Mouse (Mus musculus): ENCODE results near the gene Slc4a5.
"Not testable (repeated sequence)": the region's sequence is repeated elsewhere in the genome, so short reads cannot be mapped to it uniquely, and the experiment has no call there.

The Slc4a5 gene

GRCm38 (mm10) chr6:83309017-83309416 is 89.4 kb downstream of the Slc4a5 start:
- peak; percentile 61 for DNase-seq (ENCODE audit: low read depth, low spot score)

- DNase-seq (ENCODE audit: low read depth, low spot score), result no peak
These were observed 91.6 kb downstream of the Slc4a5 start for GRCm38 (mm10) chr6:83311206-83311605.

- DNase-seq (ENCODE audit: low read depth, low spot score), result peak; percentile 41
These were observed 92.4 kb downstream of the Slc4a5 start for GRCm38 (mm10) chr6:83312021-83312420.

- DNase-seq (ENCODE audit: low read depth, low spot score), result peak; percentile 76
These were observed 92.9 kb downstream of the Slc4a5 start for GRCm38 (mm10) chr6:83312514-83312913.

GRCm38 (mm10) chr6:83315293-83315692 is 95.7 kb downstream of the Slc4a5 start:
- no peak for DNase-seq (ENCODE audit: low read depth, low spot score)

GRCm38 (mm10) chr6:83316022-83316421 is 96.4 kb downstream of the Slc4a5 start:
- DNase-seq (ENCODE audit: low read depth, low spot score), result peak; percentile 19

- DNase-seq (ENCODE audit: low read depth, low spot score), result peak; percentile 94
These were observed 97.6 kb downstream of the Slc4a5 start for GRCm38 (mm10) chr6:83317108-83317741.

- DNase-seq (ENCODE audit: low read depth, low spot score), result peak; percentile 18
These were observed 102.3 kb downstream of the Slc4a5 start for GRCm38 (mm10) chr6:83321927-83322326.

GRCm38 (mm10) chr6:83322794-83323193 is 103.2 kb downstream of the Slc4a5 start:
- DNase-seq (ENCODE audit: low read depth, low spot score), result no peak

- no peak for DNase-seq (ENCODE audit: low read depth, low spot score)
These were observed 104.2 kb downstream of the Slc4a5 start for GRCm38 (mm10) chr6:83323652-83324419.

GRCm38 (mm10) chr6:83325525-83326393 is 106.1 kb downstream of the Slc4a5 start, which contains the start of the genes Mthfd2 and Mob1a:
Mthfd2 (minus strand) TSS chr6:83325908.
Mob1a (plus strand) TSS chr6:83326016.
- DNase-seq (ENCODE audit: low read depth, low spot score), result peak; percentile 97

GRCm38 (mm10) chr6:83326394-83326736 is 106.7 kb downstream of the Slc4a5 start:
- DNase-seq (ENCODE audit: low read depth, low spot score), result no peak

GRCm38 (mm10) chr6:83326761-83327160 is 107.1 kb downstream of the Slc4a5 start:
- DNase-seq (ENCODE audit: low read depth, low spot score), result no peak

- DNase-seq (ENCODE audit: low read depth, low spot score), result peak; percentile 22
These were observed 108.1 kb downstream of the Slc4a5 start for GRCm38 (mm10) chr6:83327591-83328190.

- no peak for DNase-seq (ENCODE audit: low read depth, low spot score)
These were observed 121.8 kb downstream of the Slc4a5 start for GRCm38 (mm10) chr6:83341387-83341786.

GRCm38 (mm10) chr6:83342957-83343356 is 123.3 kb downstream of the Slc4a5 start:
- no peak for DNase-seq (ENCODE audit: low read depth, low spot score)

GRCm38 (mm10) chr6:83345285-83345684 is 125.7 kb downstream of the Slc4a5 start:
- not testable (repeated sequence) for DNase-seq (ENCODE audit: low read depth, low spot score)

GRCm38 (mm10) chr6:83347916-83348315 is 128.3 kb downstream of the Slc4a5 start:
- no peak for DNase-seq (ENCODE audit: low read depth, low spot score)

- DNase-seq (ENCODE audit: low read depth, low spot score), result no peak
These were observed 129.2 kb downstream of the Slc4a5 start, which contains the start of gene Bola3 for GRCm38 (mm10) chr6:83348873-83349272. Bola3 (plus strand) TSS chr6:83349147.

GRCm38 (mm10) chr6:83349274-83349958 is 129.8 kb downstream of the Slc4a5 start:
- peak; percentile 92 for DNase-seq (ENCODE audit: low read depth, low spot score)

- no peak for DNase-seq (ENCODE audit: low read depth, low spot score)
These were observed 130.5 kb downstream of the Slc4a5 start for GRCm38 (mm10) chr6:83350172-83350571.

All from CD4-positive, CD25-positive, alpha-beta regulatory T cell, adult 2 months (primary cell).